Mouse (Mus musculus): ENCODE data around the gene Gls. TPM values are rescaled to one million over a fixed set of nuclear protein-coding genes. Genes with fewer than 3 reads are reported as not detected.

Gls gene
- polyA plus RNA-seq, 1 experiment, result 15.1 TPM

DNA sequence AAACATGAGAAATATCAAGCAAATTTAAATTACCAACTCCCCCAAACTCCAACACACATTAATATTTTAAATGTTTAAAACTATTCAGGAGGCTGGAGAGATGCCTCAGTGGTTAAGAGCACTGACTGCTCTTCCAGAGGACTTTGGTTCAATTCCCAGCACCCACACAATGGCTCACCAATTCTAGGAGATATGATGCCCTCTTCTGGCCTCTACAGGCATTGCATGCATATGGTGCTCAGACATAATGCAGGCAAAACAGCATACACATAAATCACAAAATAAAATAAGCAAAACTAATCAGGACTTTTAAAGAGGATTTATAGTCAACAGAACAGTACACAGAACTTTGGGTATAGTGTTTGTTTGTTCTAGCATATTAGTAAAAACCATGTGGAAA lies 16.3 kb downstream of the Gls start:
- TF ChIP-seq POLR2A (IDR thresholded peaks at IDR 0.05; ENCODE audit: insufficient read length, low read depth), result no peak
- TF ChIP-seq TCF3 (IDR thresholded peaks at IDR 0.05; ENCODE audit: insufficient read length, low read depth), result no peak
- TF ChIP-seq USF1 (IDR thresholded peaks at IDR 0.05; ENCODE audit: low read depth), result no peak
- no peak for TF ChIP-seq POLR2AphosphoS2 (IDR thresholded peaks at IDR 0.05; ENCODE audit: insufficient read length, low read depth)
- TF ChIP-seq MYOD1 (IDR thresholded peaks at IDR 0.05; ENCODE audit: control insufficient read depth in 1 of 3, insufficient read length in 2 of 3, low read depth in 2 of 3), result no peak
- no peak for TF ChIP-seq E2F4 (IDR thresholded peaks at IDR 0.05; ENCODE audit: insufficient read depth)
- H3ac ChIP-seq (ENCODE audit: control insufficient read depth, insufficient read length), result no peak overlapping the region
- H3K36me3 ChIP-seq (ENCODE audit: control insufficient read depth, insufficient read depth), result peaks cover 19% of the 10 kb centered on the region
- peaks cover 46% of the 10 kb centered on the region for H3K79me2 ChIP-seq (ENCODE audit: control insufficient read depth, insufficient read depth)
- no peak overlapping the region for H3K4me2 ChIP-seq (ENCODE audit: low read depth)
- no peaks in the 10 kb centered on the region for H3K27me3 ChIP-seq (ENCODE audit: control insufficient read depth, insufficient read depth, insufficient read length)
- H3K4me3 ChIP-seq, result no peak overlapping the region

DNA sequence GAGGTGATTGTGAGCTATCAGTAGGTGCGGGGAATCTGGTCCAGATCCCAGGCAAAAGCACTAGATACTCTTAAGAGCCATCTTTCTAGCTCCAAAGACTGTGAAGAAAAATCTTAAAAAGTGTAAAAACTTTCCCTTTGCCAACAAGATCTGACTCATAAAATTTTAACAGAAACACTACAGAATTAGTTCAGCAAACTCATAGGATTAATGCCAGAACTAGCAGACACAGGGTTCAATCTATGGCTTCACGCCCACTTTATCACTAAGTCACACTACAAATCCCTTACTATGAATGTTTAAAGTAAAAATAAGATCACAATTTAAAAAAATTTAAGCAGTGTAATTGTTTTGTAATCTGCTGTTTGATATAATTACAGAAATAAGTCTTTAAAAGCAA lies 50.0 kb downstream of the Gls start:
- H3K4me2 ChIP-seq (ENCODE audit: low read depth), result no peak overlapping the region
- no peaks in the 10 kb centered on the region for H3K27me3 ChIP-seq (ENCODE audit: control insufficient read depth, insufficient read depth, insufficient read length)
- no peaks in the 10 kb centered on the region for H3K79me2 ChIP-seq (ENCODE audit: control insufficient read depth, insufficient read depth)
- H3K4me3 ChIP-seq, result no peak overlapping the region
- peaks cover 12% of the 10 kb centered on the region for H3K36me3 ChIP-seq (ENCODE audit: control insufficient read depth, insufficient read depth)
- TF ChIP-seq POLR2A (IDR thresholded peaks at IDR 0.05; ENCODE audit: insufficient read length, low read depth) (no peak), TCF12 (IDR thresholded peaks at IDR 0.05; ENCODE audit: insufficient read depth, poor library complexity, severe bottlenecking) (no peak), MYOG (IDR thresholded peaks at IDR 0.05; ENCODE audit: control insufficient read depth in 1 of 3, insufficient read depth in 1 of 3, insufficient read length in 2 of 3, low read depth in 2 of 3) (no peak), USF1 (IDR thresholded peaks at IDR 0.05; ENCODE audit: low read depth) (no peak)
- no peak overlapping the region for H3ac ChIP-seq (ENCODE audit: control insufficient read depth, insufficient read length)

DNA sequence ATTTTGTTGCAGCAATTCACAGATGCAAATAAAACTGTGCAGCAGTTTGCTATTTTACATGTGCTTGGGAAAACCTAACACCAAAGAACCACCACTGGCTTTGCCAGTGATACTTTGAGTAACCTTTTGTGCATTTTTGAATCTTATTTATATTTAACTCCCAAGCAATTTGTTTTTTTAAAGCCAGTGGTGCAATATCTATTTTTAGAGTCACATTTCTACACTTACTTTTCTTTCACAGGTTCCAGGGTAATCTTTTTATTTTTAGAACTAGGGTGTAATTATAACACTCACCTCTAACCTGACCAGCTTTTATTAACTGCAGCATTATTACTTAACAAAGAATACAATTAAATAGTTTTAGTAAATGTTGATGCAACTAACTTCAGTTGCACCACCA lies 51.0 kb downstream of the Gls start:
- Histone ChIP-seq H3K4me3 (no peak overlapping the region), H3ac (ENCODE audit: control insufficient read depth, insufficient read length) (no peak overlapping the region), H3K36me3 (ENCODE audit: control insufficient read depth, insufficient read depth) (peaks cover 11% of the 10 kb centered on the region), H3K79me2 (ENCODE audit: control insufficient read depth, insufficient read depth) (no peaks in the 10 kb centered on the region), H3K27me3 (ENCODE audit: control insufficient read depth, insufficient read depth, insufficient read length) (no peaks in the 10 kb centered on the region), H3K4me2 (ENCODE audit: low read depth) (no peak overlapping the region)
- TF ChIP-seq SRF (IDR thresholded peaks at IDR 0.05; ENCODE audit: control insufficient read depth, insufficient read length, low read depth) (no peak), TCF12 (IDR thresholded peaks at IDR 0.05; ENCODE audit: insufficient read depth, poor library complexity, severe bottlenecking) (no peak), USF1 (IDR thresholded peaks at IDR 0.05; ENCODE audit: low read depth) (no peak), CEBPB (IDR thresholded peaks at IDR 0.05; ENCODE audit: insufficient read depth, poor library complexity, severe bottlenecking) (no peak), TCF3 (IDR thresholded peaks at IDR 0.05; ENCODE audit: insufficient read length, low read depth) (no peak), REST (IDR thresholded peaks at IDR 0.05; ENCODE audit: insufficient read depth, insufficient read length) (no peak), MYOD1 (IDR thresholded peaks at IDR 0.05; ENCODE audit: control insufficient read depth in 1 of 3, insufficient read length in 2 of 3, low read depth in 2 of 3) (no peak), MAX (IDR thresholded peaks at IDR 0.05; ENCODE audit: low read depth) (no peak), E2F4 (IDR thresholded peaks at IDR 0.05; ENCODE audit: insufficient read depth) (no peak)

DNA sequence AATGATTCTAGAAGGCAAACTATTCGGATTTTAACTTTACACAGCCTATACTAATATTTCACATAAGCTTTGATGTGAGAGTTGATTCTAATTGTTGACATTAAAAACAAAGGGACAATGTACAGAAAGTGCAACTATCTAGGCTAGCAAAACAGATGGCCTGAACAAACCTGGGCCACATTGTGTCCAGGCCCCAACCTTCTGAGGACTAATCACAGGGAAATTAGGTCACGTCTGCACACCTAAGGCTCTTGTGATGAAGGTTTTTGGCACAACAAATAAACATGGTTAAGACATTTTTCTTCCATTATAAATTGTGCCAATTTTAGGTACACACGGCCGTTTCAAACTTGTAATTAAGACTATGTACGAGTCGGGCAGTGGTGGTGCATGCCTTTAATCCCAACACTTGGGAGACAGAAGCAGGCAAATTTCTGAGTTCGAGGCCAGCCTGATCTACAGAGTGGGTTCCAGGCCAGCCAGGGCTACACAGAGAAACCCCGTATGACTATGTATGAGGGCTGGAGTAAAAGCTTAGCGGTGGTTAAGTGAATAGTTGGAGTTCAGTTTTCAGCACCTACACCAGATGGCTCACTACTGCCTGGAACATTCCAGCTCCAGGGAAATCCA lies 53.0 kb downstream of the Gls start:
- H3ac ChIP-seq (ENCODE audit: control insufficient read depth, insufficient read length), result no peak overlapping the region
- TF ChIP-seq USF1 (IDR thresholded peaks at IDR 0.05; ENCODE audit: low read depth) (no peak), MYOG (IDR thresholded peaks at IDR 0.05; ENCODE audit: control insufficient read depth in 1 of 3, insufficient read depth in 1 of 3, insufficient read length in 2 of 3, low read depth in 2 of 3) (no peak)
- peaks cover 11% of the 10 kb centered on the region for H3K36me3 ChIP-seq (ENCODE audit: control insufficient read depth, insufficient read depth)
- no peaks in the 10 kb centered on the region for H3K27me3 ChIP-seq (ENCODE audit: control insufficient read depth, insufficient read depth, insufficient read length)
- no peaks in the 10 kb centered on the region for H3K79me2 ChIP-seq (ENCODE audit: control insufficient read depth, insufficient read depth)
- H3K4me2 ChIP-seq (ENCODE audit: low read depth), result no peak overlapping the region
- H3K4me3 ChIP-seq, result no peak overlapping the region

DNA sequence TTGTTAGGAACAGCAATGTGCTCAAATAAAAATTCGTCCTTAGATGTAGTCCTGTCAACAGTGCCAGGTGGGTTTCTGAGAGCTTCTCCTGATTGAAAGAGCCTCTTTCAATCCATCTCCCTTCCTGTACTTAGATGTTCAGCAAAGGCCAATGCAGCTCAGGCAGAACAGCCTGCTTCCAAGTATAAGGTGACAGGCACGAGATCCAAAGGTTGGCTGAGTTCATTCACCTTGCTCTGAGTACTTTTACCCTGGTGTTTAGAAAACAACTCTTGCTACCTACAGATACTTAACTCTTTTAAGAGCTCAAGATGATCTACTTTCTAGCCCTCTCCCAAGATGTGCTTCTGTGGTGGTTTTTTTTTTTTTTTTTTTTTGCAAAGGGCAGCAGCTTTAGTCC lies 56.0 kb downstream of the Gls start:
- Histone ChIP-seq H3K36me3 (ENCODE audit: control insufficient read depth, insufficient read depth) (peaks cover 7% of the 10 kb centered on the region), H3K79me2 (ENCODE audit: control insufficient read depth, insufficient read depth) (no peaks in the 10 kb centered on the region), H3K4me2 (ENCODE audit: low read depth) (no peak overlapping the region), H3K4me3 (no peak overlapping the region), H3ac (ENCODE audit: control insufficient read depth, insufficient read length) (no peak overlapping the region), H3K27me3 (ENCODE audit: control insufficient read depth, insufficient read depth, insufficient read length) (no peaks in the 10 kb centered on the region)
- no peak for TF ChIP-seq USF1 (IDR thresholded peaks at IDR 0.05; ENCODE audit: low read depth)
- TF ChIP-seq POLR2A (IDR thresholded peaks at IDR 0.05; ENCODE audit: insufficient read length, low read depth), result no peak
- TF ChIP-seq TCF3 (IDR thresholded peaks at IDR 0.05; ENCODE audit: insufficient read length, low read depth), result no peak
- no peak for TF ChIP-seq SRF (IDR thresholded peaks at IDR 0.05; ENCODE audit: control insufficient read depth, insufficient read length, low read depth)
- TF ChIP-seq CEBPB (IDR thresholded peaks at IDR 0.05; ENCODE audit: insufficient read depth, poor library complexity, severe bottlenecking), result no peak
- no peak for TF ChIP-seq REST (IDR thresholded peaks at IDR 0.05; ENCODE audit: insufficient read depth, insufficient read length)
- no peak for TF ChIP-seq MYOD1 (IDR thresholded peaks at IDR 0.05; ENCODE audit: control insufficient read depth in 1 of 3, insufficient read length in 2 of 3, low read depth in 2 of 3)
- TF ChIP-seq MYOG (IDR thresholded peaks at IDR 0.05; ENCODE audit: control insufficient read depth in 1 of 3, insufficient read depth in 1 of 3, insufficient read length in 2 of 3, low read depth in 2 of 3), result no peak
- TF ChIP-seq E2F4 (IDR thresholded peaks at IDR 0.05; ENCODE audit: insufficient read depth), result no peak
- TF ChIP-seq POLR2AphosphoS2 (IDR thresholded peaks at IDR 0.05; ENCODE audit: insufficient read length, low read depth), result no peak
- no peak for TF ChIP-seq TCF12 (IDR thresholded peaks at IDR 0.05; ENCODE audit: insufficient read depth, poor library complexity, severe bottlenecking)
- TF ChIP-seq MAX (IDR thresholded peaks at IDR 0.05; ENCODE audit: low read depth), result no peak

Measured in myocyte (in vitro differentiated cells).